Mouse (Mus musculus) ES-E14 (cell line): ENCODE measurements around the gene Ikzf4.

Experiments used
- CHD2 ChIP-seq: IDR thresholded peaks from 2 replicates; pipeline ENCODE4 v1.6.1; 2014; ENCODE audit warnings: mild to moderate bottlenecking, low read depth, low read length, inconsistent platforms
- HCFC1 ChIP-seq: IDR thresholded peaks from 2 replicates; pipeline ENCODE4 v1.6.1; 2012; ENCODE audit warnings: low read length, inconsistent platforms, borderline replicate concordance; ENCODE audit not compliant: insufficient read depth

DNA sequence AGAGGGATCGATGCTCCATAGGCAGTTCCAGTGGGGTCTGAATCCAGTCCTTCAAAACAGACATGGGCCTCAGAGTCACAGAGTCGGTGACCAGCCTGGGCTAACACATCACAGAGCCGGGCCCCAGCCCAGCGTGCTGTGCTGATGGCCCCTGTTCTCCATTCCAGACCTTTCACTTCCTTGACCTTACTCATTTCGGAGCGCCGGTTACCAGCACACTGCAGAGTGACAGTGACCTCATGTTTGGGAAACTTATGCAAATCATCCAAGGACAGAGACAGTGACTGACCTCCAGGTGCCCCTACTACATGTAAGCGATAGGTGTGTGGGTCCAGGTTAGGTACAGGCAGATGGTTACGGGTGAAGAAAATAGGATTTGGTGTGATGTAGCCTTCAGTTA is 25.4 kb upstream of the Ikzf4 start:
- TF ChIP-seq HCFC1 = no peak
- TF ChIP-seq CHD2 = no peak
